Mouse (Mus musculus): ENCODE results near the gene Lat2.

Lat2 gene

DNA sequence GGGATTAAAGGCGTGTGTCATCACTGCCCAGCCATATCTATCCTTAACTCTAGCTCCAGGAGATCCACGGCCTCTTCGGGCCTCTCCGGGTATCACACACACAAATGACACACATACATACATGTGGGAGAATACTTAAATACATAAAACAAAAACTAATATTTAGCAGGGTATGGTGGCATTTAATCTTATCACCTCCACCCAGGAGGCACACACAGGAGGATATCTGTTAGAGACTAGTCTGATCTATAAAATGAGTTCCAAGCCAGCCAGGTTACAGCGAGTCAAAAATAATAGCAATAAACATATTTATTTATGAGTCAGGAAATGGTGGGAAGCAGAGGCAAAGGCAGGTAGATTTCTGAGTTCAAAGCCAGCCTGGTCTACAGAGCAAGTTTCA lies 39.0 kb downstream of the Lat2 start:
- in situ Hi-C loops (cut with MboI, MseI): loop anchor here in 1 of 2 experiments (5.0 kb wide), 1 partner anchor 84 kb away; no protein-coding TSS in a partner anchor

DNA sequence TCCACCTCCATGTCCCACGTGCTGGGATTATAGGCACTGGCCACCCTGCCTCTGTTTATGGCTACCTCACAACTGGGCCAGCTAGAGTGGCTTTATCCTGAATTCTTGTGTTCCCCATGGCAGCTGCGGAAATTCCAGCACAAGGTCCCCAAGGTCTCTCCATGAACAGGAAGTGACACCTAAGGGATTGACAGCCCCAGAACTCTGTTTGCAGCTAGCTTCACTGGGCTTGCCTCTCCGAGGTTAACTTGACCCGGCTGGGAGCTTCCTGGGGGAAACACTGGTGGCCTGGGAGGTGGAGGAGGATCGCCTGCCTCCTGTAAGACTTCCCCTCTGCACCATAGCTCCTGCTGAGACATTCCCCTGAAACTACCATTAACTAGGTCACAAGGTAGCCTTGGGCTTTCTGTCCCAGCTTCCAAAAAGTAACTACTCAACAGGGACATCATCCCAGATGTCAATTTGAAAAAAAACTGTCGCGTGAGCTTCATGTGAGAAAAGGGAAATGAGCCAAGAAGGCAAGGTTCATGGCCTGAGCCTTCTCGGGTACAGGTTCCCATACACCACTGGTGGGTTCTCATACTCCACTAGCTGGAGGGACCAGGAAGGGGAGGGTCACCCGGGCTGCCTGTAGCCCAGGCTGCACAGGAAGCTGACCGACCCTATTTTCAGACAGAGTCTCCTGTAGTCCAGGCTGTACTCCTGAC lies 42.2 kb downstream of the Lat2 start:
- in situ Hi-C loops (cut with MboI, MseI): no loop called here

DNA sequence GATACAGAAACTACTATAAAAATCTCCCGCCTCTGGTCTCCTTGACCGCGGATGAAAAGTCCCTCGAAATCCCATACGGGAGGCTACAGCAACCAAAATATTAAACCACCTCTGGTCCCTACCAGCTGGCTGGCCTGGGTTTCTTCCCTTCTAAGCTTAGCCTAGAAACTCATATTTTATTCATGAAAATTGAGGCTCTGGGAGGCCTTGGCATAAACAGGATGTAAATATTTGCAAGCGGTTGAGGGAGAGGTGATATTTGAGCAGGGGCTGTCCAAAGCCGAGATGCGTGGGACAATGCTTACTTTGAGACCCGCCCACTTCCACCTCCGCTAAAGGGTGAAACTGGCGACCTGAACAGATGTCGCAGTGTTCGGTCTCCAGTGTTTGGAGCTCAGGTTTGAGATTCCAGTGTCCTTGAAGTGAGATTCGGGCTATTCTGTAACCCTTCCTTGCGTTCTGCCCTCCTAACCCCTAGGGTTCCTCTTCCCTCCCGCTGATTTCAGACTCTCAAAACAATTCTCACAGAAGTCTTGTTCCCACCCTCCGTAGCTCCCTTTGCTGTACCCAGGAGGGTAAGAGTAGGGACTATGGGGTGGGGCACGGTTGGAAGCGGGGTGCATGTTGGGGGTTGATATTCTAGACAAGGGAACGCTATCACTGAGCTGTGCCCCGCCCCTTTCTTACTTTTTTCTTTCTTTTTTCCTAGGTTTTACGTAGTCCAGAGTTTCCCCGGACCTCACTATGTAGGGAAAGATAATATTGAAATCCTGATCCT lies 42.9 kb downstream of the Lat2 start:
- in situ Hi-C loops (cut with MboI, MseI): no loop called here

DNA sequence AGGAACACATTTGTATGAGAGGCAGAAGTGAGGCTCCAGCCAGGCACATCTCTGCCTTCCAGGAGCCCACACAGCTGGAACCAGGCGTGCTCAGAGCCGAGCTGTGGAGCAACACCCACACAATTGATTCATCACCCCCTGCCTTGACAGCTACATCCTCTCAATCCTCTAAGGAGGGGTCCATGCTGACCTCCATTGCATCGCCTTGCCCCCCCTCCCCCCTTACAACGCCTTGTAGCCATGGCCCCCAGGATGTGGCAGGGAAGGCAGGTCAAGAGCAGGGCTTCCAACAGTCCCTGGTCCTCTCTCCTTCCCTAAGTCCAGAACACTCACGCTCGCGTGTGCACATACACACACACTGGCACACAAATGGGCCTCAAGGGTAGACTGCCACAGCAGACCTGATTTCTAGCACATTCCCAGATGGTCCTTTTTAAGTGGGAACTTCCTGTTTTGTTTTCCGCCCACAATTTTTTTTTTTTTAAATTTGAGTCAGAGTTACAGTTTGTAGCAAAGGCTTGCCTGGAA lies 45.8 kb downstream of the Lat2 start:
- in situ Hi-C loops (cut with MboI, MseI): no loop called here

DNA sequence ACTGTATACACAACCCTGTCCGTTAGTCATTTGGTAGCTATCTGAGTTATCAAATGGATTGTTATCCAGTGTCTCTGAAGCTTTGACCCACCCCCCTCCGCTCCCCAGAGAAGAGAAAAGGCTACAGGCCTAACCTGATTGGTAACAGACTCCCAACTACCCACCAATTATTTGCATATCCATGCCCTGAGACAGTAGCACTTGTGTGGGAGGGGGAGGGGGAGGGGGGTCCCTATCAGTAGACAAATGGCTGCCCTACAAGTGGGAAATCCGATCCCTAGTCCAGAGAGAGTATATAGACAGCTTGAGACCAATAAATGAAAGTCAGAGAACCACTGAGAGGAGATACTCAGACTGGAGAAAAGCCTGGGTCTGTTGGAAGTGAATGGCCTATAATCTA lies 46.8 kb downstream of the Lat2 start:
- in situ Hi-C loops (cut with MboI, MseI): no loop called here

DNA sequence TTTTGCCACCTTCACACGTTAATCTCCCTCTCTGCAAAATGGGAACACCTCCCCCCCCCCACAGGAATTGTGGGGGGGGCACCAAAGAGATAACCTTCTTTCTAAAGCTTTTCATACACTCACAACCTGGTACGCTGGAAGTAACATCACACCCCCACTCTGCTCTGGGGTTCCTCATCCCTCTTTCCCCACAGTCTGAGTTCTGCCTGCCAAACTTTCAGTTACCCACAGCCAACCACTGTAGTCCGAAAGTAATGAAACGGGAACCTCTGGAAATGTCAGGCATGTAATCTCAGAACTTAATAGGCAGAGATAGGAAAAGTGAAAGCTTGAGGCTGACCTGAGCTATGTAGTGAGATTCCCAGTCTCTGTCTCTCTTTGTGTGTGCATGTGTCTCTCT lies 47.4 kb downstream of the Lat2 start:
- in situ Hi-C loops (cut with MboI, MseI): no loop called here

DNA sequence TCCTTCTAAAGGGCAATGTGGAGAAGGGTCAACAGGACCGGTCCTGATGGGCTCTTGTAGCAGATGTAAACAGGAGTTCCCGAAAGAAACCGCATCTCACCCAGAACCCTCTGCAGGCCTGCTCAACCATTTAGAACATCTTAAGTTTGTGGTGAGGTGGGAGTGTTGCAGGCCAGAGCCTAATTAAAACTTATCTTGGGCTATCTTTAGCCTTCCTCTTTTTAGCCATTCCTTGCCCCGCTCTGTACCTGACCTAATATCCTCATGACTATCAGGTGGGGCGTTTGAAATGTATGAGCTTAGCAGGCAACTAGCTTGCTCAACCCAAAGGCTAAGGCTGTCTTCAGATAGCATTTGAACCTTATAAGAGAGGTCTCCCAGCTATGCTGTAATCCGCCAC lies 49.1 kb downstream of the Lat2 start:
- in situ Hi-C loops (cut with MboI, MseI): no loop called here

DNA sequence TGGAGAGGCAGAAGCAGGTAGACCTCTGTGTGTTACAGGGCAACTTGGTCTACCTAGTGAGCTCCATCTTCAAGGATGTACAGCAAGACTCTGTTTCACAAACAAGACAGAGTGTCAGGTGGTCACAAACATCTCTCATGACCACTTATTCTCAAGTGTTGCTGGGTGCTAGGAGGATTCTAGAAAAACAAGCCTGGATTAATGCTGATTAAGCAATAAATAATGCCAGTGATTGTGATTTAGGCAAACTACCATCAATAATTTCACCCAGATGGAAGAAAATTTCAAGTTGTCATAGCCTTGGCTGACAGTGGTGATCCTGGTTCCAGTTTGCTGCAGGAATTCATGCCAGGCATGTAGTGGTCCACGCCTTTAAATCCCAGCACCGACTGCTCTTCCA lies 50.6 kb downstream of the Lat2 start:
- in situ Hi-C loops (cut with MboI, MseI): no loop called here

DNA sequence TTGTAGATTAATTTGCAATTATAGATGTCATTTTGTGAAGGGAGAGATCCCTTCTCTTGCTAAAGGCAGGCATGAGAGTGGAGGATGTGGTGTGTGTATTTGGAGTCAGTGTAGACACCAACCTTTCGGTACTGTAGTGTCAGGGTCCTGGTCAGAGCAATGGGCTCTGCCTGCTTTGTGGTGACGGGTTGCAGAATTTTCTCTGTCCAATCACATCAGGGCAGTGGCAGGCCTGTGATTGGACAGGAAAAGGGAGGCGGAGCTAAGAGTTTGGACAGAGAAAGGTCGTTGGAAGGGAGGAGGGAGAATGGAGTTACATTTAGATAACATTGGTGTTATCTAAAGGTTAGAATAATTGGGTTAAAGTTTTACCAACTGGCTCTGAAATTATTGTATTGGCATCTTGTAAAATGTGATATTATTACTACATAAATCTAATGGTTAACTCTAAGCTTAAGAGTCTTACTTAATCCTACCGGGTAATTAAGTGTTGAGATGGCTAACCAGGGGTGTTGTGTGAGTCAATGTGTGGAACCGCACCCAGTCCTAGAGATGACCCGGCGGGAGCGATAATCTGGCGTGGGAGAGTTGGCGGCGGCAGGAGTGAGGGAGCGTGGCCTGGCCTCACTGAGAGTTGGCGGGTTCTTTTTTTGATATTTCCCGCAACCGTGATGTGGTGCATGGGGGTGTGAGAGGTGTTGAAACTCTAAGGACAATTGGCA lies 54.2 kb downstream of the Lat2 start:
- in situ Hi-C loops (cut with MboI, MseI): no loop called here

DNA sequence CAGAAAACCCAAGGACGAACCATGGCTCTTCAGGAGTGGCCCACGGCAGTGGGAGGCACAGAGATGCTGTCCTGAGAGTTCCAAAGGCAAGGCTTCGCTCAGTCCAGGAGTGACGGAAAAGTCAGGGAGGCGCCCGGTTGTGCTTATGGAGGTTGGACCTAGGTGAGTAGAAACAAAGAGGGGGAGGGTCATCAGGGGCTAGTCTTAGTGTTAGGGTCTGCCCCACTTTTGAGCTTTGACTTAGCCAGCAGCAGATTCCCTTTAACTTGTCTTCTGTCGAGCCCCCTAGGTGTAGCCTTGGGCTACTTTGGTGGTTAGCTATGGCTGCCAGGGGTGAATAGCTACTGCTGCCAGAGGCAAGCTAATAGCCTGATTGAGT lies 54.8 kb downstream of the Lat2 start, which contains the start of gene Syna:
Gene Syna, minus strand, starts transcription at position 101 of the 379 bp plus-strand sequence.
- in situ Hi-C loops (cut with MboI, MseI): no loop called here

DNA sequence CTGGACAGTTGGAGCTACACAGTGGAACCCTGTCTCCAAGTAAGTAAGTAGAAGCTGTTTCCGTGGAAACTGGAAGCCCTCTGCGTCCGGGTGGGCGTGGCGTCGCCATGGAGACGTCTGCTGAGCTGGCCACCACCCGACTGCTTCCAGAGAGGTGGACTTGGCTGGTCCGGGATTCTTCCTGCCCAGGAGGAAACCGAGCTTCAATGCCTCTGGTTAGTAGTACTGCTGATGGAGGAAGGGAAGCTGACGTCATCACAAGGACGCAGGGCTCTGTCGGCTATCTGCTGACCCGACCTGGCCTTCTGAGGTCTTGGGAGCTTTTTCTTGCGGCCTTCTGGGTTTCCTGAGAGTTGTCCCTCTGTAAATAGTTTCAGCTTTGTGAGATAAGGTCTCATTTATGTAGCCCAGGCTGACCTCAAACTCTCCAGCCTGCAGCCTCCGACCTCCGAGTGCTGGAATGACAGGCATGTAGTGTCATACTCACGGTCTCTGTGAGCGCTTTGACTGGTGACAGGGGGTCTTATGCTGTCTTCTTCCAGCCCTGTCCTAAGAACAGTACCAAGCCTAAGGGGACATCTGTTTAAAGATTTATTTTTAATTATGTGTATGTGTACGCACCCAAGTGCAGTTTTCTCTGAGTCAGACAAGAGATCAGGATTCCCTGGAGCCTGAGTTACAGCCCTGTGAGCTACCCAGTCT lies 59.2 kb downstream of the Lat2 start:
- in situ Hi-C loops (cut with MboI, MseI): loop anchor here in 1 of 2 experiments (10.0 kb wide), 1 partner anchor 51 kb away; no protein-coding TSS in a partner anchor

DNA sequence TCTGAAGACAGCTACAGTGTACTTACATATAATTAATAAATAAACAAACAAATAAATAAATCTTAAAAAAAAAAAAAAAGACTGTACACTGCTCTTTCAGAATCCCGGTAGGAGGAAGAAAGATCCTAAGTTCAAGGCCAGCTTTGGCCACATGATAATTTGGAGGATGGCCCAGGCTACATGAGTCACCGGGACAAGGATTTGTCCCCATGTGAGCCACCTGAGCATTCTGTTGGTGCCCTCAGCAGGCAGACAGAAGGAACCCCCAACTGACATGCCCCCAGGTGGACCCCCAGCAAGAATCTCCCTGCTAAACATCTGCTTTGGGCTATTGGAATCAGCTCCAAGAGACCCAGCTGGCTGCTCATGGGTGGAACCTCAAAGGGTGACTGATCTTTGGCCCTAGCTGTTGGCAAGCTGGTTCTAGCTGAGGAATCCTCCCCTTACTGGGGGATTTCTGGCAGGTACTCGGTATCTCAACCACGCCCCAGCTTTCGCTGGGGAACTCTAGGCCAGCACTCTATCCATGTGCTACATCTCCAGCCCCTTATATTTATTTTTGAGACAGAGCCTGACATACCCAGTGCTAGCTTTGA lies 60.8 kb downstream of the Lat2 start:
- in situ Hi-C loops (cut with MboI, MseI): loop anchor here in 1 of 2 experiments (10.0 kb wide), 1 partner anchor 49 kb away; no protein-coding TSS in a partner anchor

DNA sequence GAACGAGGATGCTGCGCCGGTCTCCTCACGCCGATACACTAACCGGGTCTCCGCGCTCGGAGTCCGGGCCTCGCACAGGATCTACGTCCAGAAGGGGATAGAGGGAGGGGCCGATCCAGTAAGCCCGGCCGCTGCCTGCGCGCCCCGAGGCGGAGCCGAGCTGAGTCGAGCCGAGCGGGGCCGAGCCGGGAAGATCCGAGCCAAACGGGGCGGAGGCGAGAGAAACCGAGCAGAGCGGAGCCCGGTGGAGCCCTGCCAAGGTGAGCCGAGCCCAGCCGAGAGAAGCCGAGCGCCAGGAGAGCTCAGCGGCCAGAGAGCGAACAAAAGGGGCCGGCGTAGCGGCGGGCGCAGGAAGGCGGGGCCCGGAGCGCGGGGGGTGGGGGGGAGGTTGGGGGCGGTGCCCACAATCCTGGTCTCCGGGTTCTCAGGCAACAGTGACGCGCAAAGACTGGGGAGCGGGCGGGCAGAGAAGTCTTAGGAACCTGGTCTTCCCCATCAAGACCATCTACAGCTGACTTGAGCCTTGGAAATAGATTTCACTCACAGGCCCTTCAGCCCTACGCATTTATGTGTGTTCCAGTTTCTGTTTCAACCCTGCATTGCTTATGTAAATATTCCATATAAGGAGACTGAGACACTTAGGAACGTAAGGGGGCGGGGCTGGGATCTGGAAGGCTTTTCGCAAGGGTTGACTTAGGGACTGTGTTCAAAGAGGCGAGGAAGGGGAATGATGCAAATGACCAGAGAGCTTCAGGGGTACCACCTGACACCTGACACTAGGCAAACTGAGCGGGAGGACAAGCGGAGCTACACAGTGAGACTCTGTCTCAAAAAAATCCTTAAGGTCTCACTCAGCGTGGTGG lies 62.5 kb downstream of the Lat2 start, which contains the start of gene Clip2:
Gene Clip2, minus strand, starts transcription at position 325 of the 863 bp plus-strand sequence.
- in situ Hi-C loops (cut with MboI, MseI): loop anchor here in 1 of 2 experiments (10.0 kb wide), 1 partner anchor 48 kb away; no protein-coding TSS in a partner anchor

DNA sequence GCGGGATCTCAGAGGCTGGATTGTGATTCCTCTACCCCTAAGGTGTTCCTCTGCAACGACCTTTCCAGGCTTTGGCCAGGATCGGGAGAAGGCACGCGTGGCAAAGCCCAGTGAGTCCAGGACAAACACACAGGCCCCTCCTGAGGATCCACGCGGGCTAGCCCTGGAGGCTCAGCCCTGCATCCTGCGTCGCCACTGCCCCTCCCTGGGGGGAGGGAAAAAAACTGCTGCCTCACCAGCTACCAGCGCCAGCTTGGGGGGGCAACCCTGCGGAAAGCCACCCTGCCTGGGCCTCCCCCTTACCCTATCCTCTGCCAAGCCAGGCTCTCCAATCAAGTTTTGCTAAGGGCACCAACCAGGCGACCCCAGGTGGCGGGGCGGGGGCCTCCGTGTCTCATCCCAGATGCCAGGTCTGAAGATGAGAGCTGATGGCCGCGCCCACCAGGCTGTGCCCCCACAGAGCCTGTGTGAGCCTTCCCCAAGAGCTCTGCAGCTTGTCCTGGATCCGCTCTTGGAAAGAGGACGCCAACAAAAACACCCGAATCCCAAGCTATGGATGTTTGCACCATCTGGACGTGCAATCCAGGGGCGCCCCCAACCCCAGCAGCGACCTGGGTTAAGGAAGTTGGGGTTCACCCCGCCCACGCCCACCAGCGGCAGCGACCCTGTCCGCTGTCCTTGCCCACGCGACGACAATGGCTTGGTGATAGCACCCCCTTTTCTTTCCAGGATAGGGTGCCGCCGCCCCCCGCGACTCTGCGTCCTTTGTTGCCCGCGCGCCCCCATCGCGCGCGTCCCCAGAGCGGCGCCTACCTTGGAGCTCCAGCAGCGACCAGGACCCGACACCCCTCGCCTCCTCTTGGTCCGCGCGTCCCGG lies 63.4 kb downstream of the Lat2 start:
- in situ Hi-C loops (cut with MboI, MseI): loop anchor here in 1 of 2 experiments (10.0 kb wide), 1 partner anchor 47 kb away; no protein-coding TSS in a partner anchor

DNA sequence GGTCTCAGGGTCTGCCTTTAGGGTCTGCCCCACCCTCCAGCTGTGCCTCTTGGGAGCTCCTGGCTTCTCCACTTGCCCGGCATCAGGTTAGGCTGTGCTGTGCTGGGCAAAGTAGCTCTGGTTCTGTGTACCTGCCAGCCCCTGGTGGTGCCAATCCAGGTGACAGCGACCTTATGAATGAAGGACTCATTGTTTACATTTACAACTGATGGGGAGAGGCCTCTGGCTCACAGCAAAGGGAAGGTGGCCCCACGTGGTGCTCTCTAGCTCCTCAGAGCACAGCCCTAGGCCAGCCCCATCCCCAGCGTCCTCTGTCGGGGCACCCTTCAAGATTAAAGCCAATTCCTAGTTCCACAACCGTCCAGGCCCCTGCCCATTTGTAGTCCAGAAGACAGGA lies 64.0 kb downstream of the Lat2 start:
- in situ Hi-C loops (cut with MboI, MseI): loop anchor here in 1 of 2 experiments (10.0 kb wide), 1 partner anchor 46 kb away; no protein-coding TSS in a partner anchor
